Mouse (Mus musculus) bone marrow, adult 2 months (tissue): ENCODE data around the gene Amigo1.

Source experiments
- CTCF ChIP-seq: fragments of 200-500 bp; IDR thresholded peaks from 2 replicates; pipeline ENCODE4 v1.5.1; 2011; ENCODE audit warnings: low read length, control low read depth; ENCODE audit not compliant: control insufficient read depth, insufficient read depth
- POLR2A ChIP-seq: fragments of 200-500 bp; IDR thresholded peaks from 2 replicates; pipeline ENCODE4 v1.6.1; 2011; ENCODE audit warnings: low read depth, mild to moderate bottlenecking, control low read depth, low read length, borderline replicate concordance; ENCODE audit not compliant: control insufficient read depth

DNA sequence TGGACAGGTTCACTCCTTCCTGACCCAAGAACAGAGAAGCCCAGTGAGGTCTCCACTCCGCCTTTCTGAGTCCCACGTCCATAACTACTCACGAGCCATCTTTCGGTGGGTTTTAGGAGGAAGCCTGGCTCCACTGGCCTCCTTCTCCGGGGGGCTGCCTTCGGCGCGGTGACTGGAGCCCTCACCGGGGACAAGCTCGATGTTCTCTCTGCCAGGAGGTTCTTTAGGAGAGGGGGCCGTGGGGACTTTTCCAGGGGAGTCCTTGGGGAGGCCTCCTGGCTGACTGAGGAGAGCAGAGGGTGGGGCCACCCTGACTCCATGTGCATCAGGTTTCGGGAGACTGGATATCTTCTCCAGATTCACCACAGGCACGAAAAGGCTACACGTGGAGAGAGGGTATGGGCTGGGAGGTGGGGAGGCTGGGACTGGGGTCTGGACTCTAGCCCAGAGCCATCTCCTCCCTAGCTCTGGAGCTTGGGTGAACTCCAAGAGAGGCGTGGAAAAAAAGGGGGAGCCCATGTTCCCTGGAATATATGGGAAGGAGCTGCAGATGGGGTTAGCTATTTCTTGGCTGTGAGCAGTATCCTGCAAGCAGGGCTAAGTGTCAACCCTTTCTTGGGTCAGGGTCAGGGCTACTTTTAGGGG, 20.7 kb downstream of the Amigo1 start:
- TF ChIP-seq CTCF (no peak), POLR2A (no peak)
